In genomic region chr2:4603361-4603945, GRCm38 (mm10) we compare ENCODE assay signal across 15 mouse cellular contexts. TPM values are rescaled to one million over a fixed set of nuclear protein-coding genes. Genes with fewer than 3 reads are reported as not detected.
DNase-seq lines count a peak whose midpoint lies in the region; ATAC-seq and TF ChIP-seq lines count a peak whose summit lies in the region.
"Had no signal": no experiment of that assay in that cellular context is flagged by ENCODE, and none has a peak within 500 bp of the region (broad histone marks: within the 10 kb centered on the region; RNA-seq: fewer than 3 reads in every experiment).

No protein-coding gene starts in this region.

- TF ChIP-seq POLR2A in ES-Bruce4 (IDR thresholded peaks at IDR 0.05; ENCODE audit: insufficient read depth, low read length): no peak

- ATAC-seq in heart, embryonic 15.5 days (replicated peaks; ENCODE audit: insufficient number of reproducible peaks, insufficient read depth, low FRiP score, low read depth): peak; percentile 29; the same call in 1 of the 2 replicates
- ATAC-seq in heart, embryonic 12.5 days (ENCODE audit: insufficient number of reproducible peaks, low FRiP score): no peak
- no peak for ATAC-seq in limb, embryonic 12.5 days (ENCODE audit: insufficient number of reproducible peaks, insufficient read depth, low FRiP score, low TSS enrichment, low read depth)
- ATAC-seq: forebrain, embryonic 13.5 days had no signal

- H3K4me3 ChIP-seq in heart, embryonic 15.5 days: no peak overlapping the region
- no peak overlapping the region for H3K4me3 ChIP-seq in heart, embryonic 12.5 days
- H3K4me3 ChIP-seq in limb, embryonic 12.5 days (replicated peaks): no peak overlapping the region
- H3K4me3 ChIP-seq in limb, embryonic 10.5 days: no peak overlapping the region
- H3K4me3 ChIP-seq in ES-Bruce4 (ENCODE audit: low read depth, low read length): peak overlapping the region; percentile 38
- H3K4me3 ChIP-seq: forebrain, embryonic 13.5 days; neural tube, embryonic 15.5 days had no signal

- H3K27me3 ChIP-seq in heart, embryonic 15.5 days: no peaks in the 10 kb centered on the region
- H3K27me3 ChIP-seq in heart, embryonic 12.5 days (replicated peaks): no peaks in the 10 kb centered on the region
- no peaks in the 10 kb centered on the region for H3K27me3 ChIP-seq in limb, embryonic 12.5 days
- H3K27me3 ChIP-seq in limb, embryonic 10.5 days (ENCODE audit: low read depth, poor library complexity, severe bottlenecking): no peaks in the 10 kb centered on the region
- no peaks in the 10 kb centered on the region for H3K27me3 ChIP-seq in ES-Bruce4 (ENCODE audit: control insufficient read depth, insufficient read depth, low read length, poor library complexity, severe bottlenecking)
- H3K27me3 ChIP-seq: CH12.LX; forebrain, embryonic 13.5 days; neural tube, embryonic 15.5 days had no signal

- WGBS in heart, embryonic 15.5 days: 78% methylated on average over 33 of the region's 33 CpGs
- WGBS in heart, embryonic 12.5 days: 80% methylated on average over 33 of the region's 33 CpGs
- WGBS in limb, embryonic 12.5 days: 83% methylated on average over 33 of the region's 33 CpGs
- WGBS in limb, embryonic 10.5 days: 85% methylated on average over 33 of the region's 33 CpGs

- H3K9ac ChIP-seq in heart, embryonic 15.5 days: no peak overlapping the region
- H3K9ac ChIP-seq in heart, embryonic 12.5 days: no peak overlapping the region
- H3K9ac ChIP-seq in limb, embryonic 12.5 days (replicated peaks): no peak overlapping the region
- peak overlapping the region; percentile 9; the same call in 1 of the 2 replicates for H3K9ac ChIP-seq in ES-Bruce4 (ENCODE audit: low read depth, poor library complexity, severe bottlenecking)
- H3K9ac ChIP-seq: forebrain, embryonic 13.5 days; liver, embryonic 14.5 days; neural tube, embryonic 15.5 days had no signal

- no peak overlapping the region for H3K27ac ChIP-seq in heart, embryonic 15.5 days
- no peak overlapping the region for H3K27ac ChIP-seq in heart, embryonic 12.5 days (ENCODE audit: poor library complexity, severe bottlenecking)
- H3K27ac ChIP-seq in limb, embryonic 12.5 days: peak overlapping the region; percentile 59; the same call in 1 of the 2 replicates
- no peak overlapping the region for H3K27ac ChIP-seq in limb, embryonic 10.5 days
- no peak overlapping the region for H3K27ac ChIP-seq in ES-Bruce4 (ENCODE audit: insufficient read depth, low read length)
- H3K27ac ChIP-seq: forebrain, embryonic 13.5 days; liver, embryonic 14.5 days; neural tube, embryonic 15.5 days had no signal

- no peak for DNase-seq in limb, embryonic 10.5 days (ENCODE audit: low spot score)
- DNase-seq in kidney, postnatal 10 days: peak; percentile 40
- DNase-seq in adrenal gland, adult 8-10 months: no peak
- no peak for DNase-seq in retina, postnatal 1 day
- DNase-seq: adrenal gland, postnatal 25 days; right cerebral cortex, postnatal 14 days had no signal

- no peak for TF ChIP-seq CTCF in ES-Bruce4 (IDR thresholded peaks at IDR 0.05; ENCODE audit: low read depth, low read length)

- no peak overlapping the region for H3K4me2 ChIP-seq in heart, embryonic 15.5 days
- H3K4me2 ChIP-seq in heart, embryonic 12.5 days: no peak overlapping the region
- H3K4me2 ChIP-seq in limb, embryonic 12.5 days: no peak overlapping the region
- H3K4me2 ChIP-seq: forebrain, embryonic 13.5 days; midbrain, embryonic 11.5 days; neural tube, embryonic 15.5 days had no signal

- no peak for TF ChIP-seq EP300 in ES-Bruce4 (IDR thresholded peaks at IDR 0.05; ENCODE audit: insufficient read depth, low read depth, low read length)

- H3K4me1 ChIP-seq in heart, embryonic 15.5 days (replicated peaks): peaks cover 18% of the 10 kb centered on the region
- H3K4me1 ChIP-seq in heart, embryonic 12.5 days (replicated peaks): peaks cover 22% of the 10 kb centered on the region
- H3K4me1 ChIP-seq in limb, embryonic 12.5 days (replicated peaks): peaks cover 48% of the 10 kb centered on the region
- peaks cover 39% of the 10 kb centered on the region for H3K4me1 ChIP-seq in limb, embryonic 10.5 days
- H3K4me1 ChIP-seq in ES-Bruce4 (ENCODE audit: control insufficient read depth, insufficient read depth, low read length): no peaks in the 10 kb centered on the region

- peaks cover 56% of the 10 kb centered on the region for H3K36me3 ChIP-seq in heart, embryonic 15.5 days
- H3K36me3 ChIP-seq in heart, embryonic 12.5 days: peaks cover 74% of the 10 kb centered on the region
- peaks cover 100% of the 10 kb centered on the region for H3K36me3 ChIP-seq in limb, embryonic 12.5 days
- H3K36me3 ChIP-seq in limb, embryonic 10.5 days: peaks cover 100% of the 10 kb centered on the region
- H3K36me3 ChIP-seq in ES-Bruce4 (ENCODE audit: control insufficient read depth, insufficient read depth, low read length, poor library complexity, severe bottlenecking): peaks cover 5% of the 10 kb centered on the region; the same call in 1 of the 2 replicates

- H3K9me3 ChIP-seq in heart, embryonic 15.5 days (replicated peaks): no peaks in the 10 kb centered on the region
- no peaks in the 10 kb centered on the region for H3K9me3 ChIP-seq in heart, embryonic 12.5 days (replicated peaks)
- H3K9me3 ChIP-seq in limb, embryonic 12.5 days: no peaks in the 10 kb centered on the region
- H3K9me3 ChIP-seq in limb, embryonic 10.5 days (replicated peaks): no peaks in the 10 kb centered on the region
- no peaks in the 10 kb centered on the region for H3K9me3 ChIP-seq in ES-Bruce4 (replicated peaks; ENCODE audit: control insufficient read depth, insufficient read depth, low read length, poor library complexity, severe bottlenecking)
- H3K9me3 ChIP-seq: forebrain, embryonic 13.5 days; neural tube, embryonic 15.5 days had no signal

RNA-seq across cellular contexts. Expression of gene Prpf18, which starts 48.5 kb away (rescaled TPM):
- polyA plus RNA-seq in heart, embryonic 15.5 days (2015; fragmentation: Nextera tagmentation; extraction: Ambion mirVana): 29.0 and 29.1 TPM in 2 replicates
- polyA plus RNA-seq in heart, embryonic 12.5 days (2016; fragmentation: Nextera tagmentation; extraction: Ambion mirVana): 35.7 and 36.1 TPM in 2 replicates
- polyA plus RNA-seq in limb, embryonic 12.5 days (2016; fragmentation: Nextera tagmentation; extraction: Ambion mirVana): 42.7 and 44.6 TPM in 2 replicates
- 37.5 and 42.1 TPM in 2 replicates for polyA plus RNA-seq in limb, embryonic 10.5 days (2016; fragmentation: Nextera tagmentation; extraction: Ambion mirVana)
- polyA plus RNA-seq in ES-Bruce4 (2011; ENCODE audit: insufficient read depth, insufficient read length, low read depth, missing spikeins): 48.1 and 52.1 TPM in 2 replicates
- 10 to 100 TPM; 50.7 to 54.5 (median 51.7) TPM for total RNA-seq in adrenal gland, adult 8-10 months (2022)
